Mouse (Mus musculus) adrenal gland (tissue): Measurements from ENCODE around the gene Cmpk2.
"Not testable (repeated sequence)": the region's sequence is repeated elsewhere in the genome, so short reads cannot be mapped to it uniquely, and the experiment has no call there.

Experiments
- intact Hi-C: fragments of 180-260 bp; cut with DNase I; formaldehyde crosslinking; loops from one replicate; pipeline ENCODE4 v1.15.1; 2025

Gene Cmpk2

GRCm38 (mm10) chr12:26478196-26479004 is 9.4 kb downstream of the Cmpk2 start:
- intact Hi-C loops = loop anchor here (5.0 kb wide), 1 partner anchor 39 kb away; no protein-coding TSS in a partner anchor

- intact Hi-C loops = not testable (repeated sequence)
Observed at GRCm38 (mm10) chr12:26485738-26486580, 17.0 kb downstream of the Cmpk2 start.

GRCm38 (mm10) chr12:26487874-26488616 is 19.0 kb downstream of the Cmpk2 start:
- intact Hi-C loops = no loop called here

- intact Hi-C loops = no loop called here
Observed at GRCm38 (mm10) chr12:26488617-26489274, 19.7 kb downstream of the Cmpk2 start.

GRCm38 (mm10) chr12:26489942-26490341 is 20.9 kb downstream of the Cmpk2 start:
- intact Hi-C loops = no loop called here

- intact Hi-C loops = no loop called here
Observed at GRCm38 (mm10) chr12:26501042-26501441, 32.0 kb downstream of the Cmpk2 start.

- intact Hi-C loops = no loop called here
Observed at GRCm38 (mm10) chr12:26510971-26511370, 42.0 kb downstream of the Cmpk2 start.

GRCm38 (mm10) chr12:26518206-26518605 is 49.2 kb downstream of the Cmpk2 start:
- intact Hi-C loops = loop anchor here (5.0 kb wide), 1 partner anchor 41 kb away; no protein-coding TSS in a partner anchor

GRCm38 (mm10) chr12:26524943-26525697 is 56.1 kb downstream of the Cmpk2 start:
- intact Hi-C loops = no loop called here

GRCm38 (mm10) chr12:26525698-26526026 is 56.7 kb downstream of the Cmpk2 start:
- intact Hi-C loops = no loop called here
